Mouse (Mus musculus): ENCODE measurements around the gene BC024978. TPM values are rescaled to one million over a fixed set of nuclear protein-coding genes. Genes with fewer than 3 reads are reported as not detected.

BC024978 gene
- polyA plus RNA-seq, 1 experiment from 2014 or later = 3.6 TPM

MicroRNAs encoded within 50 kb of the gene (microRNA counts, 519-probe panel; counts per million panel counts)
- microRNA mmu-miR-1191 = not detected

Small RNAs within 50 kb of the gene (microRNA-seq; reads per million reads assigned to microRNA genes)
- gene Mir1191 (1.3 reads per million), gene Mir3101 (1.6 reads per million, percentile 6 among the genes with 10 or more reads in this experiment)

Other genes starting within 250 kb of the BC024978 start
- gene Cyp2a12, start 166.7 kb upstream of the BC024978 start, polyA plus RNA-seq (2014; fragmentation: Nextera tagmentation; extraction: Ambion mirVana) = not detected in 2 replicates
- not detected in 2 replicates for gene Cyp2f2, start 75.9 kb upstream of the BC024978 start, polyA plus RNA-seq (2014; fragmentation: Nextera tagmentation; extraction: Ambion mirVana)
- 0.18 and 0.22 TPM in 2 replicates for gene Cyp2t4, start 42.1 kb upstream of the BC024978 start, polyA plus RNA-seq (2014; fragmentation: Nextera tagmentation; extraction: Ambion mirVana)
- 57.3 and 68.7 TPM in 2 replicates for gene Egln2, start 29.0 kb upstream of the BC024978 start, polyA plus RNA-seq (2014; fragmentation: Nextera tagmentation; extraction: Ambion mirVana)
- gene Rab4b, start 16.9 kb upstream of the BC024978 start, polyA plus RNA-seq (2014; fragmentation: Nextera tagmentation; extraction: Ambion mirVana) = 87.7 and 99.6 TPM in 2 replicates
- gene Gm21983, start 14.7 kb upstream of the BC024978 start, polyA plus RNA-seq (2014; fragmentation: Nextera tagmentation; extraction: Ambion mirVana) = not detected in 2 replicates
- gene Mia, start 14.6 kb upstream of the BC024978 start, polyA plus RNA-seq (2014; fragmentation: Nextera tagmentation; extraction: Ambion mirVana) = 6.8 and 8.1 TPM in 2 replicates
- 222 and 233 TPM in 2 replicates for gene Snrpa, start 490 bp downstream of the BC024978 start, polyA plus RNA-seq (2014; fragmentation: Nextera tagmentation; extraction: Ambion mirVana)
- 7.3 and 7.4 TPM in 2 replicates for gene Itpkc, start 32.9 kb downstream of the BC024978 start, polyA plus RNA-seq (2014; fragmentation: Nextera tagmentation; extraction: Ambion mirVana)
- gene Coq8b, start 37.2 kb downstream of the BC024978 start, polyA plus RNA-seq (2014; fragmentation: Nextera tagmentation; extraction: Ambion mirVana) = 19.8 and 22.6 TPM in 2 replicates
- gene Numbl, start 62.7 kb downstream of the BC024978 start, polyA plus RNA-seq (2014; fragmentation: Nextera tagmentation; extraction: Ambion mirVana) = 33.7 and 50.1 TPM in 2 replicates
- 6.4 and 7.4 TPM in 2 replicates for gene Ltbp4, start 141.9 kb downstream of the BC024978 start, polyA plus RNA-seq (2014; fragmentation: Nextera tagmentation; extraction: Ambion mirVana)
- gene Shkbp1, start 160.2 kb downstream of the BC024978 start, polyA plus RNA-seq (2014; fragmentation: Nextera tagmentation; extraction: Ambion mirVana) = 50.4 and 52.5 TPM in 2 replicates
- not detected in 2 replicates for gene Gm20479, start 161.6 kb downstream of the BC024978 start, polyA plus RNA-seq (2014; fragmentation: Nextera tagmentation; extraction: Ambion mirVana)

All from midbrain, embryonic 14.5 days (tissue).